Mouse (Mus musculus) liver, adult 2 months (tissue): ENCODE results near the gene Nap1l4. TPM values are rescaled to one million over a fixed set of nuclear protein-coding genes. Genes with fewer than 3 reads are reported as not detected.
A peak's percentile ranks its signal among the peaks of the same experiment; 100 is the strongest.

ENCODE experiments used
- DNase-seq: peaks from one replicate; pipeline ENCODE4 v3.0.0-alpha.2; 2011; ENCODE audit warnings: low read depth, low spot score; ENCODE audit errors: extremely low read depth
- H3K27ac ChIP-seq: fragments of 200-500 bp; replicated peaks from 2 replicates; pipeline ENCODE4 v1.5.1; 2012; ENCODE audit warnings: low read depth, mild to moderate bottlenecking, control low read depth, inconsistent platforms, low read length; ENCODE audit not compliant: insufficient read depth
- H3K27me3 ChIP-seq: fragments of 200-500 bp; 2 replicates; pipeline ENCODE4 v1.6.1; 2012; ENCODE audit warnings: mild to moderate bottlenecking, moderate library complexity, low read length, inconsistent platforms; ENCODE audit not compliant: control insufficient read depth, insufficient read depth
- H3K36me3 ChIP-seq: fragments of 200-500 bp; 2 replicates; pipeline ENCODE4 v1.6.1; 2012; ENCODE audit warnings: low read length, inconsistent platforms; ENCODE audit not compliant: control insufficient read depth, insufficient read depth
- H3K4me1 ChIP-seq: fragments of 200-500 bp; 2 replicates; pipeline ENCODE4 v1.6.1; 2011; ENCODE audit warnings: low read length; ENCODE audit not compliant: control insufficient read depth, insufficient read depth
- H3K4me3 ChIP-seq: fragments of 200-500 bp; 2 replicates; pipeline ENCODE4 v1.5.1; 2011; ENCODE audit warnings: low read depth, mild to moderate bottlenecking, control low read depth, low read length, moderate library complexity; ENCODE audit not compliant: insufficient read depth
- H3K79me2 ChIP-seq: fragments of 200-500 bp; 2 replicates; pipeline ENCODE4 v1.6.1; 2012; ENCODE audit warnings: inconsistent platforms, mild to moderate bottlenecking, low read length, moderate library complexity; ENCODE audit not compliant: control insufficient read depth, insufficient read depth
- H3K9ac ChIP-seq: fragments of 200-500 bp; 2 replicates; pipeline ENCODE4 v1.6.1; 2012; ENCODE audit warnings: low read depth, mild to moderate bottlenecking, control low read depth, inconsistent platforms, low read length
- CTCF ChIP-seq: fragments of 200-500 bp; IDR thresholded peaks from 2 replicates; pipeline ENCODE4 v1.5.1; 2011; ENCODE audit warnings: low read depth, low read length, control low read depth
- POLR2A ChIP-seq: fragments of 200-500 bp; IDR thresholded peaks from 2 replicates; pipeline ENCODE4 v1.6.1; 2011; ENCODE audit warnings: low read length, control low read depth; ENCODE audit not compliant: insufficient read depth; ENCODE audit errors: extremely low read depth
- WGBS: fragments of 180-500 bp; shearing (Covaris S2); methylation state at CpG from one replicate; pipeline ENCODE4 v1.1.7; 2018; 5-methylcytosine and 5-hydroxymethylcytosine counted together
- polyA plus RNA-seq: library from polyadenylated mRNA; depleted of rRNA; stranded (reverse); fragments of >200 nt; gene quantifications from 2 replicates; pipeline ENCODE4 v1.2.3, GENCODE M21; 2012
- total RNA-seq: library from RNA; depleted of rRNA; stranded (reverse); fragments of >200 nt; gene quantifications from 2 replicates; pipeline ENCODE4 v1.2.3, GENCODE M21; 2014

The Nap1l4 gene
- total and polyA plus RNA-seq, 2 experiments, result 25.7 to 40.7 TPM

DNA sequence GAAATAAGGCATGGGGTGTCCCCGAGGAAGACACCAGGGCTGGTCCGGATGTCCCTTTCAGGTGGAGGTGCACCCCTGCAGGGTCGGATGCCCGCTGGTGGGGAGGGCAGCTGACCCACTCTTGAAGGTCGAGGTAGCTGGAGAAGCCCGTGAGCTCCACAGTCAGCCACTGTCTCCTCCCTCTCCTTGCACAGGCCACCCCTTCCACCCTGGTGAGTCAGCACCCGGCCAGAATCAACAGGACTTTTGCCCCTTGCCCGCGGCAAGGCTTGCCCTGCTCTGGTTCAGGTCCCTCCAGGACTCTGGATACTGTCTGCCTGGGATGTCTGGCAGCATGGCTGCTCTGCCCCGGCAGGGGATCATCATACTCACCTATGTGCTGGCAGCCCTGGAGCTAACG lies 73.0 kb downstream of the Nap1l4 start:
- Histone ChIP-seq H3K9ac (peak overlapping the region; percentile 23; the same call in 1 of the 2 replicates), H3K27ac (peak overlapping the region; percentile 73), H3K36me3 (no peaks in the 10 kb centered on the region), H3K79me2 (no peaks in the 10 kb centered on the region), H3K4me3 (peak overlapping the region; percentile 37; the same call in 1 of the 2 replicates), H3K4me1 (peaks cover 30% of the 10 kb centered on the region), H3K27me3 (no peaks in the 10 kb centered on the region)
- TF ChIP-seq CTCF (no peak), POLR2A (no peak)
- DNase-seq, result peak; percentile 86
- 18% methylated on average over 11 of the region's 11 CpGs for WGBS

DNA sequence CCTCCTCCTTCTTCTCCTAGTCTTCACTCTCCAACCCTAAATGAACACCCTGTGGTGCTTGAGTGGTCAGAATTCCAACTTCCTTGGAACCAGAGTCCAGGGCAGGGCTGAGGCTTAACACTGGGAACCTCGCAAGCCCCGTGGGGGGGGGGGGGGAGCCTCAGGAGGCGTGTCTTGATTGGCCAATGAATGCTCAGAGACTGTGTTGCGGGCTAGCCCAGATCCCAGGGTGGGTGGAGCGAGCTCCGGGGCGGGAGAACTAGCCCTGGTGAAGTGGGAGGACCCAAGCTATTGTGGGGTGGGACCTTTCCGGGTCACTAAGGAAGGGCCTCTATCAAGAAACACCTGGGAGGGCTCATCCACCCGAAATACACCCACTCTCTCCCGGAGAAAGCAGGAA lies 74.1 kb downstream of the Nap1l4 start:
- Histone ChIP-seq H3K27me3 (no peaks in the 10 kb centered on the region), H3K4me1 (peaks cover 30% of the 10 kb centered on the region), H3K27ac (peak overlapping the region; percentile 79), H3K36me3 (no peaks in the 10 kb centered on the region), H3K9ac (peak overlapping the region; percentile 57; the same call in 1 of the 2 replicates), H3K4me3 (peak overlapping the region; percentile 58; the same call in 1 of the 2 replicates), H3K79me2 (no peaks in the 10 kb centered on the region)
- 10% methylated on average over 10 of the region's 10 CpGs for WGBS
- DNase-seq, result peak; percentile 87
- TF ChIP-seq CTCF (no peak), POLR2A (no peak)

DNA sequence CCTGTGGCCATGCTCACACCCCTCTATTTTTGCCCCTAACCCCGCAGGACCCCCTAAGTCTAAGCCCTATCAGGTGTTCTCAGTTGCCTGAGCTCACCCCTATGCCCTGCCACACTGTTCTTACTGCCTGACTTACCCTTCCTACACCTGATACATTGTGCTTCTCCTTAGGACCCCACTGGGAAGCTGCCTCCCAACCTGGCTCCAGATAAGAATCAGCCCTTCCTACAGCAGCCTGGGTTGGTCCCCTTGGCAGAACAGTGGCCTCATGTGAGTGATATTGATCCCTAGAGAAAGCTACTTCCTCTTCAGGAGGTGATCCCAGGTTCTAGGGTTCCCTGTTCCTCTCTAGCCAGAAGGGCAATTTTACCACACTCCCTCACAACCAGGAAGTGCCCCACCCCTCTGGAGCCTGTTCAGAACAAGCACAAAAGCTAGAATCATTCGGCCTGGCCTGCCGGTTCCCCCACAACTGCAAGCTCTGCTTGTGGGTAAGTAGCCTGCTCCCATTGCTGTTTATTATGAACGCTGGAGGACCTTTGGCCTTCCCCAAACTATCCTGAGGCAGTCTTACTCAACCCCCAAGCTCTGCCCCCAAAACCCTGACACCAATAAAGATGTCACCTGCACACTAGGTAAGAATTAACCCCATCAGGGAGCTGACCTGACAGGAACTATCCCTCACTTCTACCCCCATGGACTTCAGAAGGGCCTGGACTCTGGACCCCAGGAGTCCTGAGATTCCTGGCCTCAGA lies 75.4 kb downstream of the Nap1l4 start, which contains the start of gene Slc22a18:
Gene Slc22a18 (plus strand): TSS at position 390 of the 755 bp plus-strand sequence.
- peak within 1 kb of the TSS; percentile 79 for H3K27ac ChIP-seq
- no peaks in the 10 kb centered on the region for H3K79me2 ChIP-seq
- peak; percentile 89 for DNase-seq
- 8% methylated on average over 4 of the region's 4 CpGs for WGBS
- H3K9ac ChIP-seq, result peak within 1 kb of the TSS; percentile 57
- TF ChIP-seq POLR2A (peak; percentile 45; the same call in 1 of the 2 replicates), CTCF (no peak)
- peaks cover 30% of the 10 kb centered on the region for H3K4me1 ChIP-seq
- peak within 1 kb of the TSS; percentile 53 for H3K4me3 ChIP-seq
- H3K36me3 ChIP-seq, result no peaks in the 10 kb centered on the region
- H3K27me3 ChIP-seq, result no peaks in the 10 kb centered on the region

DNA sequence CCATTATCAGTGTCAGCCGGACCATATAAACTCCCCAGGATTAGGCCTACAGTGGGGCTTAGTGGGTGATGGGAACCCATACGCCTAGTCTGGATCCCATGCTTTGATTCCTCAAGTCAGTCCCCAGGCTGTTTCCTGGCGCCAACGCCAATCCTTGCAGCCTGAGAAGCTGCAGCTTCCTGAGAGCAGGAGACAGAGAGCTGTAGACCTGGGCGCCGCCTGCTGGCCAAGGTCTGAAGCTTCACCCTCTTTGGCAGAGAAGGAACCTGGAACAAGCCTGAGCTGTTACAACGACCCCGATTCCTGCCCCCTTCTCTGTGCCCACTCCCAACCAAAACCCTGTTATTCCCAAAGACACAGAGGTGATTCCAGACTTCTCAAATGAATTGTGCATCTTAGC lies 79.0 kb downstream of the Nap1l4 start:
- Histone ChIP-seq H3K9ac (no peak overlapping the region), H3K27ac (no peak overlapping the region), H3K4me1 (peaks cover 11% of the 10 kb centered on the region), H3K36me3 (no peaks in the 10 kb centered on the region), H3K79me2 (no peaks in the 10 kb centered on the region), H3K27me3 (0 out of 2 replicates have a peak, but pooled peaks cover under 1% of the 10 kb centered on the region), H3K4me3 (no peak overlapping the region)
- peak; percentile 92 for TF ChIP-seq CTCF
- no peak for TF ChIP-seq POLR2A
- peak; percentile 29 for DNase-seq
- WGBS, result 19% methylated on average over 8 of the region's 8 CpGs

DNA sequence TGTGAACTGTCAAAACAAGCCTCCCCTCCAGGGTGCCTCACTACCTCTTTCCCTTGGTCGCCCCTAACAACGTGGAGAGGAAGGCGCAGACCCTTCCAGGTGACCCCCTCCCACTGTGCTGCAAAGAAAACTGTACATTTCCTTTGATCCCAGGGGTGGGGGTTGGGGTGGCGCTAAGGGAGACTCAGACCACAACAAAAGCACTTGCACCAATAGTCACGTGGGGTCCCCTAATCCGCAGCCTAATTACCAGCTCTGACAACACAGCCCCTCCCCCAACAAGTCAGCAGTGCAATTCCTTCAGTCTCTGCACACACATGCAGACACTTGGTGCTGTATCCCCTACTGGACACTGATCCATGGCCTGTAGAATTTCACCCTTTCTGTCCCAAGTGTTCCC lies 81.2 kb downstream of the Nap1l4 start:
- Histone ChIP-seq H3K79me2 (no peaks in the 10 kb centered on the region), H3K4me3 (no peak overlapping the region), H3K9ac (no peak overlapping the region), H3K27me3 (0 out of 2 replicates have a peak, but pooled peaks cover 5% of the 10 kb centered on the region), H3K27ac (no peak overlapping the region), H3K4me1 (no peaks in the 10 kb centered on the region), H3K36me3 (no peaks in the 10 kb centered on the region)
- TF ChIP-seq CTCF (no peak), POLR2A (no peak)
- no peak for DNase-seq
- WGBS, result 63% methylated on average over 6 of the region's 6 CpGs

DNA sequence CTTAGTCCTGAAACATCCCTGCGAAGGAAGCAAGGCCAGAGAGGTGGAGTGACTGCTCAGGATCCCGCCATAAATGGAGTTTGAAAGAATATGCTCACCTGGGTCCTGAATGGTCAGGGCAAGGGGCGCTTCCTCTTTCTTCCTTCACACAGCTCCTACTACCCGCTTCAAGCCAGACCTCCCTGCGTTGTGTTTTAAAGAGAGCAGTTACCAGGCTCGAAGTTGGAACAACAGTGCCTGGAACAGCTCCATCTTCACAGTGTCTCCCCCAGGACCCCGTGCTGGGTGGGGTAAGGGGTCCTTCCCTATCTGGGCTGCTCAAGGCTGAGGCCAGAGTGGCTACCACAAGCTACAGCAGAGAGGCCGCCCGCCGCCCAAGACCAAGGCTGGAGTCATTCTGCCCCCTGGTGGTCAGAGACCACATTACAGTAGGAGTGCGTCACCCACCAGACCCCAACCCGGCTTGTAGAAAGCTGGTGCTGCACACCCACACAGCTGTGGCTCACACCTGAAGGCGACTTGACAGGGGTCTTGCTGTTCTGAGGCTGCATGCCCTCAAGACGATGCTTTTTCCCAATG lies 82.7 kb downstream of the Nap1l4 start:
- DNase-seq, result no peak
- H3K79me2 ChIP-seq, result no peaks in the 10 kb centered on the region
- no peaks in the 10 kb centered on the region for H3K36me3 ChIP-seq
- no peaks in the 10 kb centered on the region for H3K4me1 ChIP-seq
- no peak overlapping the region for H3K9ac ChIP-seq
- WGBS, result 34% methylated on average over 14 of the region's 14 CpGs
- no peak overlapping the region for H3K4me3 ChIP-seq
- TF ChIP-seq CTCF (peak; percentile 95), POLR2A (no peak)
- no peak overlapping the region for H3K27ac ChIP-seq
- H3K27me3 ChIP-seq, result 0 out of 2 replicates have a peak, but pooled peaks cover 5% of the 10 kb centered on the region
